Mouse (Mus musculus) layer of hippocampus, adult 18-20 months (tissue): ENCODE data around the gene Slc22a16. TPM values are rescaled to one million over a fixed set of nuclear protein-coding genes. Genes with fewer than 3 reads are reported as not detected.

Experiments used
- DNase-seq, 2 experiments: peaks; one replicate each; pipeline ENCODE4 v3.0.0; 2022; ENCODE audit warnings: low spot score in 2 of 2
- total RNA-seq, 2 experiments: library from RNA; stranded (reverse); gene quantifications; 2 replicates each; pipeline ENCODE4 v1.2.3; 2021

Slc22a16 gene
- total RNA-seq, 2 experiments from 2014 or later: not detected

DNA sequence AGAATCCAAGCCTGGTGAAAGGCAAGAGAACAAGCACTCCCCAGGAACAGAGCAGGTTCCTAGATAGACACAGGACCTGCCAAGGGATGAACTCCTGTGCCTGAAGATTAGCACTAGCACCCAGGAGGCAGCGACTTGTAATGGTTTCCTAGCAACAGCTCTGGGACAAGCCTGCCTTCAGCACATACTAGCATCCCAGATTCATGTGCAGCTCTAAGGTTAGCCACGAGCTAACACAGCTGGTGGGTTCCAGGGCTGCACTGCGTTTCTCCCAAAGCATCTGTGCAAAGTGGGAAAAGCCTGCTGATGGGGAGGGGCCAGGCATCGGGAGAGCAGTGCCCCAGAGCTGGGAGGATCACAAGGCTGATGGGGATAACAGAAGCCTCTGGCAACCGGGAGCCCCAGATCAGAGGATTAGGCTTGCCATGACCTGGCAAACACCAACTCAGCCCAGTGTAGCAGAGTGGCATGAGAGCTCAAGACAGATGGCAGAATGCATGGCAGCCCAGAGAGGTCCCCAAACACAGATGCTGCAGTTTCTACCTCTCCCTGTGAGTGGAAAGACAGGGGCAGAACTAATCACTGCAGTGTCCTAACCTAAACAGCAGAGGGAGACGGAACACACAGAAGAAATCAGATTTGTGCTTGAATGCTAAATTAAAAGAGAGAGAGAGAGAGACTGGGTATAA is 34.7 kb downstream of the Slc22a16 start:
- peak in 1 of 2 experiments; percentile 48 for DNase-seq

DNA sequence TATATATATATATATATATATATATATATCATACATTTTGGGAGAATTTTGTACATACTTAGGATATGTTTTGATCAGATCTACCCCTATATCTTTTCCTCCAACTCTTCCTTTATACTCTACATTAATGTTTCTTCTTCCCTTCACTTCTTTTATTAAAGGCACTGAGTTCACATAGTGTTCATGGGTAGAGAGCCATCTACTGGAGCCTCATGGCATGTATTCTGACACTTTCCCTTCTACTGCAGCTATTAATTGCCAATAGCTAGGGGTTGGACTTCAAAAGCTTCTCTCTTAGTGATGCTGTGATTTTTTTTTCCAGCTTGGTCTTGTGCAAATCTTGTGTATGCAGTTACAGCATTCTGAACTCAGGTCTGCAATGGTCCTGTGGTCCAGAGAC is 47.8 kb downstream of the Slc22a16 start:
- peak in 1 of 2 experiments; percentile 46 for DNase-seq

DNA sequence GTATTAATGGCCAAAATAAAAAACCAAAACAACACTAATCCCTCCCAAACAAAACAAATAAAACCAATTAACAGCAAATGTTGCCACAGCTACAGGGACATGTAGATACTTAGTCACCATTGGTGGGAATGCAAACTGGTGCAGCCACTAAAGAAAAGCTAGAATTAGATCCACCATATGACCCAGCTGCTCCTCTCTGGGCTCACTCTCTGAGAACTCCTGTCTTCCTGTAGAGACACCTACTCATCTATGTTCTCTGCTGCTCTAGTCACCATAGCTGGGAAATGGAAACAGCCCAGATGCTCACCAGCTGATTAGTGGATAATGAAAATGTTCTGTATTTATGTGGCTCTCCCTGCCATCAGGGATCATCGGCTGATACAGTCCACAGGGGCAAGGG is 49.6 kb downstream of the Slc22a16 start:
- DNase-seq: no peak

DNA sequence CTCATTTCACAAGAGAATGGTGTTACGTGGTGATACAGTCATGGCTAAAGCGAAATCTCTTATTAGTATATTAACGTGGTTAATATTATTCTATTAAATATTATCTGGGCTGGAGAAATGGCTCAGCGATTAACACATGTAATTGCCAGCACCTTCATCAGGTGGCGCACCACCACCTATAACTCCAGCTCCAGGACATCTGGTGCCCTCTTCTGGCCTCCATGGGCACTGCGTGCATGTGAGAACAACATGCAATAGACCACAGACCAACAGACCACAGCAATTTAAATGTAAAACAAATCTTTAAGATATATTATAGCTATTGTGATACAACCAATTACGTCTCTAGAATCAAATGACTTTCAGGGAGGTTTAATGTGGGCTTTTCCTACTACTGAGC is 59.0 kb downstream of the Slc22a16 start:
- DNase-seq: no peak

DNA sequence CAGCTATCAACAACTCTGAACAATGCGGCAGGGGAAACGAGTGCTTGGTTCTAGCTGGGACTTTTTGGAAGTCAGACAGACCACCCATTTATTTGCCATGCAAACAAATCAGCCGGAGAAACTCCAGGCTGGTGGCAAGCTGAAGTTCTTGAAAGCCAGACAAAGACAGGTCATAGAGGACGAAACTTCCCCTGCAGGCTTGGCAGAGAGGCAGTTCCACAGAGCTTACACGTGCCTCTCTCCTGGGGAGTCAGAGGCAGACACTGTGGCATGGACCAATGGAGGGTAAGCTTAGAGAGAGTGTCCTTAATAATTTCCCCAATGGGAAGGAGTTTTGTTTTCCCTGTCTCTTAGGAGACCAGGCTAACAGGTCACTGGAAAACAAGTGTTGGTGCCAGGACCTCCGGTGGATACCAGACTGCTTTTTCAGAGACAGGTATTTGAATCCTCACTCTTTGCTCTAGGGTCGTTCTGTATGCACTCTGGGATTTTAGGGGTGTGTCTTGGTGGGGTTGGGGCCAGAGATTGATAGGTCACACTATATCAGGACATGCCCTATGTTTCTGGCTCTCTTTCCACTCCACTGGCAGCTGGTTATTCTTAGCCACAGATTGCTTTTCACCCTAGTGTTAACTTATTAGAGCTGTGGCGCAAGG is 59.6 kb downstream of the Slc22a16 start, which contains the start of gene Ddo:
Gene Ddo (plus strand): TSS at position 356 of the 656 bp plus-strand sequence.
- peak; percentile 51 to 69 for DNase-seq

DNA sequence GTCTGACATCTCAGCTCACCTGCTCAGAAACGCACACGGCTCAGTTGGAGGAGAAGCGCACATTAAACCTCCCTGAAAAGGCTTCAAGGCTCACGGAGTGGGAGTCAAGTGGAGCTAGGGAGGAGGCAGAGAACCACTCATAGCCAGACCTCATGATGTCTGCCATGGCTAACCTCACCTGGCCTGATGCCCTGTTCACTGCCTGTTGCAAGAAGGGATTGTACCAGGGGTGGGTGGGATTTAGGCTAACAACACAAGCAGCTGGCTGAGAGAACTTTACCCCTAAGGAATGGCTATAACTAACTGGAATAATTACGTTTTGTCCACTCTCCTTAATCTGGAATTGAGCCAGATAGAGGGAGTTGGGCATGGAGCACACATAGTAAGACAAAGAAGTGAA is 60.3 kb downstream of the Slc22a16 start:
- no peak for DNase-seq

DNA sequence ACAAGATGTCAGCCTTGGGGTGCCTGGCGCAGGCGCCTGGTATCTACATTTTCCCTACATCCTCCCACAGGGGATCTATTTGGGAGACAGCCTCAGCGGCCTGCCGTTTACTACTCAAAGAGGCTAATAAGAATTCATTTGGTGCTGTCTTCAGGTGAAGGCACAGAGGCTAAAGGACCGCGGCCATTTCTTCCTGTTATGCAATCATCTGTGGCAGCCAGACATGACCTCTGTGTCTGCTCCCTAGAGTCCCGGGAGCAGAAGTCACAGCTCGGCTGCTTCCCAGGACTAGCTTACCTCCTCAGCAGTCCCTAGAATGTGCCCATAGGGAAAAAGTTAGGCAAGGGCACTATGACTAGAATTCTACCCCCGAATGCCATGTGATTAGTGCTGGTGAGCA is 60.8 kb downstream of the Slc22a16 start:
- no peak for DNase-seq

DNA sequence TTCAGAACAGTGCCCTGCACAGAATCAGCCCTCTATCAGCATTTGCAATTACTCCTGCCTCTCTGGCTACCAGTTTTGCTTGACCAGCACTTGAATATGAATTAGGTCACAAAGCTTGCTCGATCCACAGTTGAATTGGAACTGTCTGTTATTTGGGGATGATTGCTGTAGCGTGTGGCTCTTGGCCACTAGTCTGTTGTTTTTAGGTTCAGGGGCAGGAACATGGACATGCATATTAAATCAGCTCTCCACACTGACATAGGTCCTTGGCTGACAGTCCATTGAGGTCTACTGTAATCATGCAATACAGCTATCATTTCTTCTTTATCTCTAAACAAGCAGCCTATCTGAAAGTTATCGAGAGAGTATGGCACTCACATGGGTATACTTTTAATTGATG is 62.0 kb downstream of the Slc22a16 start:
- DNase-seq: no peak

DNA sequence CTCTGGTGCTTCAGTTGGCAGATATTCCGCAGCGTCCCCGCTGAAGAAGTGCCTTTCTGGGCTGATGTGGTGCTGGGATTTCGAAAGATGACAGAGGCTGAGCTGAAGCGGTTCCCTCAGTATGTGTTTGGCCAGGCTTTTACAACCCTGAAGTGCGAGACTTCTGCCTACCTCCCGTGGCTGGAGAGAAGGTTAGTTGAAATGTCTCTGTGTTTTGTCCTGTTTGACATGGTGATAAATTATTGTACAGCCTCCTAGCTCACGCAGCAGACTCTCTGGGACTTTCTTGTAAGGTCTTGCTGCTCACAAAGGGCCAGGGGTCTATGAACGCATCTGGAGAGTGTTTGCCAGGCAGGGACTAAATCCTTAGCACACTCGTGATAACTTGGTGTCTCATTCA is 67.2 kb downstream of the Slc22a16 start:
- no peak for DNase-seq

DNA sequence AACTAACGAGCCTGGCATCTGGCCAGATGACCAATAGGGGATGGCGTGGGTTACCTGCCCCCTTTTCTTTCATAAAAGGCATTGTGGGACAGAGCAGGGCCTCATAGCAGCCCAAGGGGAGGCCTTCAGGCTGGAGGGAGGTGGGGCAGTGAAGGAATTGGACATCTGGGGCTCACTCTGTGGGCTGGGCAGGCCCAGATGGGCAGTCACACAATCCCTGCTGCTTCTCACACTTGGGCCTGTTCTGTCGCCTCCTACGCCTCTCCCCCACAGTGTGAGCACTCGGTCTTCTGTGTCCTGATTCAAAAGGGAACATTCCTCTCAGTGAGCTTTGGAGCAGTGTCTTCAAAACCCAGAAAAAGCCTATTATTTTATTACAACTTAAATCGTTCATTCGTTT is 68.1 kb downstream of the Slc22a16 start:
- DNase-seq: peak; percentile 85 to 94

DNA sequence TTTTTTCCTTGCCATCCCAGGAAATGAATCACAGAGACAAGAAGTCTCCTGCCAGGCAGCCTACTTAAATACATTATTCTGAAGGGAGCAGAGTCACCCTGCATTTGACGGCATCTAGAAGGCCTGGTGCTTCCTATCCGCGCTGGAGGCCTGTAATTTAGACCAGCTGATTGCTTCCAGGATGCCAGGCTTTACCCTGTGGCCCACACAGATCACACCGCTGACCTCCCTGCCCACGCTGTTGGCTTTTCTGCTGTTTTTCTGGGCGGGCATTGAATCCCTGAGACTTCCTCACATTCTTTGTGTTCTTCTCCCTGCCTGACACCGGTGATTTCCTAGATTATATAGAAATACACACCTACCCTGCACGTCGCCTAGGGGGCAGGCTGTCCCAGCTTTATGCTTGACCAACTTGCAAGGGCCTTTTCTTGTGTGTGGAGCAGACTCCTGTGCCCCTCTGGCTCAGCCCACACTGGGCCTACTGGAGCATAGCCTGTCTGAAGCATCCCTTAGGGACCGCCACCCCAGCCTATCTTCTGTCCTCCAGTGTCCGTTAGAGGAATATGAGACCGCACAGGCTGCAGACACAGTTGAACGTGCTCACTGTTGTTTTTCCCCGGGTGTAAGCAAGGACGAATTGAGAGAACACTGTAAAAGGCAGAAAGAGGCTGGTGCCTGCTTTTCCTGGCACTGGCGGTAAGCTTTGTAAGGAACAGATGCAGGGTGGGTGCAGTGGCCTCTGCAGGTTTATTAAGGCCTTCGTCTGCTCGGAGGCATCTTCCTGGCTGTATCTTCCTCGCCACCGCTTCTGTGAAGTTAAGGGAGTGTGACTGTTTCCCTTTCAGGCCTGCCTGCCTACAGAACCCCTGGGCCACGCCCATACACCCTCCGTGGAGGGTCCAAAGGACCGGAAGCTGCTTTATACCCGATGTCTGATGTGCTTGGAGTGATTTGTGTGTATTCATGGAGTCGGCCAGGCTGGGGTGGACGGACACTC is 69.0 kb downstream of the Slc22a16 start:
- DNase-seq: peak in 1 of 2 experiments; percentile 70

DNA sequence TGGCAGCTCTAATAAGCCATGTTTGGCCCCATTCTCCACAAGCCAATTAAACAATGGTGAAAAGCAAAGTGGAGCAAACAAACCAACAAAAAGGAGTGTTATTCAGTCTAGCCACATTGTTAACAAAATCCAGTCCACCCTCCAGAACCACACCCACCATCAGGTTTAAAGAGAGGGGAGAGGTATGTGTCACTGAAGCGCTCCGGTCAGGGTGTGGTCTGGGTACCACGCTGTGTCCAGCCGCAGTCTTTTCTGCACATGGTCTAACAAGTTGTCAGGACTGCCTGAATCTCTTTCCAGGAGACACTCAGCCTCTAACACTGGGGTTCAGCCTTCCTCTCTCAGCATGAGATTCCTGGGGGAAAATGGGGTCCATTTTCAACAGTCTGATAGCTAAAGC is 70.3 kb downstream of the Slc22a16 start:
- no peak for DNase-seq

DNA sequence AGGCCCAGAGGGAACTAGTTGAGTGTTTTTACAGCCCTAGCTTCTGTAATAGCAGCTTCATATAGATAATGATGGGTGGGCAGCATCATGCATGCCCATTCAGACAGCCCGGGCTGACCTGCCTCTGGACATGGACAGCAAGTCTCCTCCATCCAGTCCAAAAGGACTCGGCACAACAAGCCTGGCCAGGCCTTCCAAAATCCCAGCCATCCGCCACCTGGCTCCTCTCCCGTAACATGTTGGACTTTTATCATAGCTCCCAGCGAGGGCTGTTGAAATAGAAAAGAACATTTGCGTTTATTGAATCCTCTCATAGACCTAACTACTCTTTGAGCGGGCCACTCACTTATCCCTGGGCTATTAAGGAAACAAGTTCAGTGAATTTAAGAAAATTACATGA is 71.8 kb downstream of the Slc22a16 start:
- DNase-seq: no peak

DNA sequence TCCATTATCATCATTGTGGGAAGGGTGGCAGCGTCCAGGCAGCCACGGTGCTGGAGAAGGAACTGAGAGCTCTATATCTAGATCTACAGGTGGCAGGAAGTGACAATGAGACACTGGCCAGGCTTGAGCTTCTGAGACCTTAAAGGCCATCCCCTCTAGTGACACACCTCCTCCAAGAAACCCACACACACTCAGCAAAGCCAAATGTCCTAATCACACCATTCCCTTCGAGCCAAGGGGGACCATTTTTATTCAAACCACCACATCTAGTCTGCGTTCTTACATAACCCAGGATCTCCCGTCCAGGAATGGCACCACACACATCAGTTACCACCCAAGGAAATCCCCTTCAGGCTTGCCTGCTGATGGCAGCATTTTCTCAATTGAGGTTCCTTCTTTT is 73.0 kb downstream of the Slc22a16 start:
- no peak for DNase-seq

DNA sequence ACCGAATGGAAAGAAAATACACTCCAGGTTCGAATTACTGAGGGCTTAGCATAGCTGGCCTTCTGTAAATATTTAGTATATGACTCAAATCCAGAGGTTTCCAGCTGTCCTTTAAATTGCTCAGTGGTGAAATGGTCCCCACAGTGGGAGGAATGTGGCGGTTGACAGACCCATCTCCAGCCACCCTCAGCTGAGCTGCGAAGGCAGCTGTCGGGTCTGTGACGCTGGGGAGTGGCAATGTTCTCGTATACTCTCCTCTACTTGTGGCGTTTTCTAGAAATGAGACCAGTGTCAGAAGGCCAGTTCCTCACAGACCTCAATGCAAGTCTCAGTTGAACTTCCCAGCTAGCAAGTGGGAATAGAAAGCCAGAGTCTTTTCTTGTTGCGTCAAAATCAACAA is 74.3 kb downstream of the Slc22a16 start:
- no peak for DNase-seq

DNA sequence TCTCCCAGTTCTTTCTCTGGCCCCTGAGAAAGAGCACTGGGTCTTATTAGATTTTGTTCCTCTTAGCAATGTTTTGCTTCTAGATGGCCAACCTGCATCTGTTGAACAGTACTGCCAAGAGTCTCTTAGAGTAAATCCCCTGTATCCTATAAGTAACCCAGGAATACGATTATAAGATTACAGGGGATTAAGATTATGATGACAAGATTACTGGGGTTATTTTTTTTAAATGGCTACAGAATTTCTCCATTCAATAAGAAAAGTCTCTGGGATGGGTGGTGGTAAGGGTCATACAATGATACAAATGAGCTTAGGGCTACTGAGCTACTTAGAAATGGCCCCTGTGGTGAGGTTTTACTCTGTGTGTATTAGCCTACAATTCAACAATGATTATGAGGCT is 75.2 kb downstream of the Slc22a16 start:
- DNase-seq: no peak

DNA sequence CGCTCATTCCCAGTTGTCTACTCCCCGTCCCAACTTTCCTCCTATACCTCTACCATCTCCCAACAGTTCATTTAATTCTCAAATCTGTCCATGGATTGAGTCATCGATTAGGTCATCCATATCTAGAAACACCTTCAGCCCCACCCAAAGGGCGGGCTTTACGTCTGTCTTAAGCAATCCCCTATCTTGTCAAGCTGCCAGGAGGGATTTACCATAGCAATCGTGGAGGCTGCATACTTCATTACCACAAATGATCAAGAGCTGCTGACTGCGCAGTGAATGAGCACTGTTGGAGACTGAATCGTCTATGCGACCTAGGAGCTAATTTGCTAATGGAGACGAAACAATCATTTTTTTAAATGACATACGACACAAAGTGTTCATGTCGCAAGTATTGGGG is 78.6 kb downstream of the Slc22a16 start:
- DNase-seq: no peak

DNA sequence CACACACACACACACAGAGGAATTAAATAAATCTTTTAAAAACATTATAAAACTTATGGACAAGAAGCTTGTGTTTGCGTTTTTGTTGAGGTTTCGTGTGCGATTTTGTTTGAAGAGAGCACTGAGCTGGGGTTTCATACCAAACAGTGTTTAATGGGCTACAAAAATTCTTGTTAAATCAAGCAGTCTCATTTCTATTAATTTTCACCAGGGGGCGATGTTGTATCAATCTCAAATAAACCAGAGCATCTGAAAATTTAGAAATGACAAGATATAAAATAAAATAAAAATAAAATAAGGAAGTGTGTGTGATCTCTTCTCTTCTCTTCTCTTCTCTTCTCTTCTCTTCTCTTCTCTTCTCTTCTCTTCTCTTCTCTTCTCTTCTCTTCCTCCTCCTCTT is 79.5 kb downstream of the Slc22a16 start:
- no peak for DNase-seq

DNA sequence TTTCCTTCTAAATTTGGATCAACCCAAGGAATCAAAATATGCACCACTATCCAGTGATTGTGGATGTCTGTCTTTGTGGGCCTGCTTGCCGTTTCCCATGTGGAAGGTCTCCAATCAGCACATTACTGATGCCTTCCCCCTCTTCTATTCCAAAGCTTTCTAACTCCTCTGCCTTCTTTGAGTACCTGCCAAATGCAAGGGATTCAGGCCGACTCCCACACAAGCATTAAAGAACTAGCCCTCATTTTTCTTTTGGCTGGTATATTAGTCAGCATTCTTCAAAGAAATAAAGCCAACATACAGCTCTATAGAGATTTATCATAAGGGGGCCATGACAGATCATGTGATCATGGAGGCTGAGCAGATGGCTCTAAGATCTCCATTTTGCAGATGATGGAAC is 81.5 kb downstream of the Slc22a16 start:
- no peak for DNase-seq
